Mouse (Mus musculus) brain, embryonic 14.5 days (tissue): ENCODE measurements around the gene Zfp672.

Experiments
- CTCF ChIP-seq: fragments of 200-500 bp; IDR thresholded peaks from 2 replicates; pipeline ENCODE4 v1.5.1; 2012; ENCODE audit warnings: inconsistent platforms, mild to moderate bottlenecking, moderate library complexity, borderline replicate concordance; ENCODE audit not compliant: insufficient read depth, insufficient read length; ENCODE audit errors: extremely low read depth
- POLR2A ChIP-seq: fragments of 200-500 bp; IDR thresholded peaks from 2 replicates; pipeline ENCODE4 v1.6.1; 2012; ENCODE audit warnings: mild to moderate bottlenecking, inconsistent platforms, borderline replicate concordance; ENCODE audit not compliant: poor library complexity, insufficient read depth, insufficient read length, severe bottlenecking; ENCODE audit errors: extremely low read depth

GRCm38 (mm10) chr11:58275756-58276155 is 54.4 kb downstream of the Zfp672 start:
- TF ChIP-seq CTCF = no peak
- no peak for TF ChIP-seq POLR2A
